Mouse (Mus musculus) hindbrain, embryonic 13.5 days (tissue): ENCODE results near the gene Vmn1r81. TPM values are rescaled to one million over a fixed set of nuclear protein-coding genes. Genes with fewer than 3 reads are reported as not detected.

Source experiments
- ATAC-seq: fragments of 200-750 bp; cut with Nextera tagmentation; 2 replicates; pipeline ENCODE4 v1.8.0; 2017; ENCODE audit warnings: moderate TSS enrichment; ENCODE audit not compliant: low FRiP score
- H3K27ac ChIP-seq: fragments of 300-500 bp; sonication (generic); 2 replicates; pipeline ENCODE4 v1.5.1; 2015; ENCODE audit warnings: inconsistent platforms, mild to moderate bottlenecking, moderate library complexity
- H3K27me3 ChIP-seq: fragments of 300-500 bp; sonication (generic); 2 replicates; pipeline ENCODE4 v1.6.1; 2015; ENCODE audit warnings: mild to moderate bottlenecking, inconsistent platforms
- H3K36me3 ChIP-seq: fragments of 300-500 bp; sonication (generic); 2 replicates; pipeline ENCODE4 v1.6.1; 2015; ENCODE audit warnings: mild to moderate bottlenecking, inconsistent platforms
- H3K4me1 ChIP-seq: fragments of 300-500 bp; sonication (generic); replicated peaks from 2 replicates; pipeline ENCODE4 v1.6.1; 2015; ENCODE audit warnings: inconsistent platforms
- H3K4me2 ChIP-seq: fragments of 300-500 bp; sonication (generic); 2 replicates; pipeline ENCODE4 v1.6.1; 2015; ENCODE audit warnings: inconsistent platforms, mild to moderate bottlenecking, moderate library complexity
- H3K4me3 ChIP-seq: fragments of 300-500 bp; sonication (generic); 2 replicates; pipeline ENCODE4 v1.5.1; 2015; ENCODE audit warnings: mild to moderate bottlenecking, inconsistent platforms
- H3K9ac ChIP-seq: fragments of 300-500 bp; sonication (generic); 2 replicates; pipeline ENCODE4 v1.6.1; 2015; ENCODE audit warnings: mild to moderate bottlenecking, inconsistent platforms
- H3K9me3 ChIP-seq: fragments of 300-500 bp; sonication (generic); 2 replicates; pipeline ENCODE4 v1.6.1; 2016; ENCODE audit warnings: inconsistent platforms
- WGBS: fragments of 180-500 bp; shearing (Covaris S2); methylation state at CpG from one replicate; pipeline ENCODE4 v1.1.7; 2015; 5-methylcytosine and 5-hydroxymethylcytosine counted together
- polyA plus RNA-seq: library from polyadenylated mRNA; unstranded; fragments of >200 nt; fragmentation: Nextera tagmentation; extraction: Ambion mirVana; gene quantifications from 2 replicates; pipeline ENCODE4 v1.2.1, GENCODE M21; 2015

The Vmn1r81 gene
- polyA plus RNA-seq, result not detected in 2 replicates

DNA sequence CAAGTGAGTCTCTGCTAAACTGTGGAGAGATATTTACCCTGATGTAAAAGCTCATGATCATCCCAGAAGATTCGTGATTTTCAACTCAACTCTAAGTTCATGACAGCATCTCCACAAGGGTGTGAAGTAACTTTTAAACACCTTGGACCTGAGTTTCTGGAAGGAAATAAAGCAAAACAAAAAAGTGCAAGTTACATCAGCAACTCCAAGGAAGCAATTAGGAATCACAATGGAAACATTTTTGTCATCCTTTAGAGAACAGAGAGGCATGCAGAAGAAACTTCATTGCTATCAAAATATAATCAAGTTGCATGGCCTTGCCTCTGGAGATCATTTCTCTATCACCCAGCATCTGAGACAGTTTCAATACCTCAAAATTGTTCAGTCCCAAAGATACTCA is at the start of gene Vmn1r81:
Vmn1r81 (minus strand) TSS at position 101 of the 400 bp plus-strand sequence.
- Histone ChIP-seq H3K4me3 (no peak within 1 kb of the TSS), H3K9me3 (peaks cover 14% of the 10 kb centered on the region; the same call in 1 of the 2 replicates), H3K4me2 (no peak within 1 kb of the TSS), H3K36me3 (no peaks in the 10 kb centered on the region), H3K4me1 (no peaks in the 10 kb centered on the region), H3K27me3 (no peaks in the 10 kb centered on the region), H3K9ac (no peak within 1 kb of the TSS), H3K27ac (no peak within 1 kb of the TSS)
- no peak for ATAC-seq
- 85% methylated on average over 1 of the region's 1 CpGs for WGBS

DNA sequence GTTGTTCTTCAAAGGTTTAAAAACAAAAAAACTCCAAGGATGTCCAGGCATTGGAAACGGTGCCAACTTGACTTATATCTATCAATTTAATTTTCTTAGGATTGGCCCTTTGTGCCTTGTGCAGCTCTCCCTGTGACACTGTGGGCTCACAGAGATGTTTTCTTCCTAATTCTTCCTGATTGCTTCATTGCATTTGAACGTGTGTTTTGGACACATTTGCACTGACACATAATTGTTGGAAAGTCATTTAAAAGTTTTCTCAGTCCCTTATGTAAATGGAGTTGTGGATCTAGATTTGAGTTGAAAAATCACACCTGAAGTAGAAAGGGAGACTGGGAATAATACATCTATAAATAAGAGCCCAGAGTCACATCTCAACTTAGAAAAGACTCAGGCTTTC is 32.1 kb upstream of the Vmn1r81 start, which contains the start of gene Vmn1r82:
Vmn1r82 (plus strand) TSS at position 301 of the 400 bp plus-strand sequence.
- ATAC-seq, result no peak
- peaks cover 5% of the 10 kb centered on the region for H3K9me3 ChIP-seq
- no peak within 1 kb of the TSS for H3K27ac ChIP-seq
- no peak within 1 kb of the TSS for H3K4me3 ChIP-seq
- no peak within 1 kb of the TSS for H3K4me2 ChIP-seq
- H3K4me1 ChIP-seq, result no peaks in the 10 kb centered on the region
- H3K36me3 ChIP-seq, result no peaks in the 10 kb centered on the region
- H3K9ac ChIP-seq, result no peak within 1 kb of the TSS
- H3K27me3 ChIP-seq, result no peaks in the 10 kb centered on the region
- WGBS, result 62% methylated on average over 2 of the region's 2 CpGs

DNA sequence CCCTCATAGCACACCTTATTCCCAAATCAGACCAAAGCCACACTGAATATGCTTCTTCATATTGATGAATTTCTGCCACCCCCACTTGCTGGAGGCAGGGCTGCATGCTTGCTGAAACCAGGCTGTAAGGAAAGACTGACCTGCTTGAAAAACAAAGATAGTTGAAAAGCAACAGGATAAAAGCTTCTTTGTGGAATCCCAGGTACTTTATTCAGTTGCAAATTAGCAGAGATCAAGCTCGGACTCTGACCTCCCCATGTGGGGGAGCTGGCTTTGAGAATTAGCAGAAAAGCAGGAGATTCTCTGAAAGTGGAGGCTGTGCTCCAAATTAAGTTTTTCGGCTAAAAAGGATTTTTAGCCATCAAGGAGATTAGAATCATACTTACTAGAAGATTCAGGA is 63.9 kb downstream of the Vmn1r81 start:
- no peak overlapping the region for H3K4me3 ChIP-seq
- peaks cover 20% of the 10 kb centered on the region for H3K9me3 ChIP-seq
- H3K27ac ChIP-seq, result no peak overlapping the region
- no peak overlapping the region for H3K4me2 ChIP-seq
- ATAC-seq, result no peak
- WGBS, result 63% methylated on average over 2 of the region's 2 CpGs
- H3K9ac ChIP-seq, result no peak overlapping the region
- H3K4me1 ChIP-seq, result no peaks in the 10 kb centered on the region
- no peaks in the 10 kb centered on the region for H3K27me3 ChIP-seq
- no peaks in the 10 kb centered on the region for H3K36me3 ChIP-seq

Other genes starting within 250 kb of the Vmn1r81 start
- not detected in 2 replicates for gene Vmn1r77, start 231.5 kb downstream of the Vmn1r81 start, polyA plus RNA-seq
- gene Vmn1r78, start 118.0 kb downstream of the Vmn1r81 start, polyA plus RNA-seq, result not detected in 2 replicates
- gene Vmn1r79, start 97.0 kb downstream of the Vmn1r81 start, polyA plus RNA-seq, result not detected in 2 replicates
- gene Vmn1r80, start 79.0 kb downstream of the Vmn1r81 start, polyA plus RNA-seq, result not detected in 2 replicates
- gene Vmn1r82, start 32.2 kb upstream of the Vmn1r81 start, polyA plus RNA-seq, result not detected in 2 replicates
- not detected in 2 replicates for gene Vmn1r83, start 61.2 kb upstream of the Vmn1r81 start, polyA plus RNA-seq
- gene Vmn1r84, start 101.0 kb upstream of the Vmn1r81 start, polyA plus RNA-seq, result not detected in 2 replicates
- 10.0 and 10.1 TPM in 2 replicates for gene Zfp551, start 154.5 kb upstream of the Vmn1r81 start, polyA plus RNA-seq
- gene Zfp606, start 210.0 kb upstream of the Vmn1r81 start, polyA plus RNA-seq, result 49.7 and 50.6 TPM in 2 replicates
- not detected in 2 replicates for gene 2900092C05Rik, start 244.2 kb upstream of the Vmn1r81 start, polyA plus RNA-seq